Mouse (Mus musculus) forebrain, embryonic 14.5 days (tissue): ENCODE measurements at regions not wholly inside any gene's neighbourhood (a gene's known extent, or its start where the extent isn't known, plus 50 kb on each side); places are given as distances from the start of the nearest gene placed in this dataset.

Experiments
- ATAC-seq: fragments of 200-750 bp; cut with Nextera tagmentation; 2 replicates; pipeline ENCODE4 v1.8.0; 2017; ENCODE audit warnings: mild to moderate bottlenecking, moderate library complexity
- DNase-seq: peaks from one replicate; pipeline ENCODE4 v3.0.0-alpha.2; 2015; ENCODE audit warnings: low spot score
- H3K27ac ChIP-seq: fragments of 300-500 bp; sonication (generic); 2 replicates; pipeline ENCODE4 v1.5.1; 2014; ENCODE audit warnings: low read depth, mild to moderate bottlenecking, control low read depth, low read length, moderate library complexity
- H3K27me3 ChIP-seq: fragments of 300-500 bp; sonication (generic); replicated peaks from 2 replicates; pipeline ENCODE4 v1.6.1; 2014; ENCODE audit warnings: low read length, control low read depth, mixed read lengths; ENCODE audit not compliant: control insufficient read depth, insufficient read depth
- H3K36me3 ChIP-seq: fragments of 300-500 bp; sonication (generic); 2 replicates; pipeline ENCODE4 v1.6.1; 2014; ENCODE audit warnings: low read length, control low read depth; ENCODE audit not compliant: control insufficient read depth, insufficient read depth
- H3K4me1 ChIP-seq: fragments of 300-500 bp; sonication (generic); 2 replicates; pipeline ENCODE4 v1.6.1; 2014; ENCODE audit warnings: antibody characterized with exemption, low read length, control low read depth; ENCODE audit not compliant: control insufficient read depth, insufficient read depth
- H3K4me2 ChIP-seq: fragments of 300-500 bp; sonication (generic); 2 replicates; pipeline ENCODE4 v1.6.1; 2014; ENCODE audit warnings: mild to moderate bottlenecking, control low read depth, low read length
- H3K4me3 ChIP-seq: fragments of 300-500 bp; sonication (generic); 2 replicates; pipeline ENCODE4 v1.5.1; 2014; ENCODE audit warnings: low read depth, low read length, control low read depth
- H3K9ac ChIP-seq: fragments of 300-500 bp; sonication (generic); 2 replicates; pipeline ENCODE4 v1.6.1; 2014; ENCODE audit warnings: mild to moderate bottlenecking, low read length, control low read depth, moderate library complexity
- H3K9me3 ChIP-seq: fragments of 300-500 bp; sonication (generic); replicated peaks from 2 replicates; pipeline ENCODE4 v1.6.1; 2016; ENCODE audit warnings: low read length, control low read depth, mixed read lengths; ENCODE audit not compliant: control insufficient read depth
- WGBS: fragments of 180-500 bp; shearing (Covaris S2); extraction: QIAGEN DNeasy Blood & Tissue Kit; methylation state at CpG from one replicate; pipeline ENCODE4 v1.1.7; 2014; 5-methylcytosine and 5-hydroxymethylcytosine counted together

DNA sequence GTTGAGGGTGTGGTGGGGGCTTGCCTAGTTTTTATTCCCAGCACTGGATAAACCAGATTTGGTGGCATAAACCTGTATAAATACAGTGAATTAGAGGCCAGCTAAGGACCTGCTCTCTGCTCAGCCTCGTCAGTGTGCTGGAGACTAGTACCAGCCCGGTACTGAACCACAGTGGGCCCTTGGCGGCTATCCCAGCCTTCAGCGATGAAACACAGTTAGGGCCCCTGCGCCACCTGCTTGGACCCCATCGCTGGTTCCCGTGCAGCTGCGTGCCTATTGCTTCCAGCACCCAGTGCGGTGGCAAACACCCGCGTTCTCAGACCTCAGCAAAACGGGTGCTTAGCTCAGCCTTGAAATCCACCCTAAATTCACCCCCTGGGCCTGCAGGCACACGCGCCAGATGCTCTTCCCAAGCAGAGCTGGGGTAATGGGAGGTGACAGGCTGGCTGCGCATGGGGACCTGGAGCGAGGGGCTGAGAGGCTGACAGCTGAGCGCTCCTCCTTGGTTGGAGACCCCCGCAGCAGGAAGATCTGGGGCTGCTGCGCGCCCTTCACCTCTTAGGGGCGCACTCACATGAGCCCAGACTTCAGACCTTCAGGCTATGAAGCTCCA is 124.7 kb upstream of the Kit start:
- Histone ChIP-seq H3K27me3 (no peaks in the 10 kb centered on the region), H3K9me3 (no peaks in the 10 kb centered on the region), H3K4me1 (0 out of 2 replicates have a peak, but pooled peaks cover 2% of the 10 kb centered on the region), H3K9ac (peak overlapping the region; percentile 32; the same call in 1 of the 2 replicates), H3K4me3 (no peak overlapping the region), H3K4me2 (no peak overlapping the region), H3K27ac (no peak overlapping the region), H3K36me3 (no peaks in the 10 kb centered on the region)
- ATAC-seq (peak; percentile 44; the same call in 1 of the 2 replicates), DNase-seq (peak; percentile 31)
- WGBS = 53% methylated on average over 21 of the region's 21 CpGs

- 52% methylated on average over 9 of the region's 9 CpGs for WGBS
- no peak for ATAC-seq
- 0 out of 2 replicates have a peak, but pooled peaks cover 2% of the 10 kb centered on the region for H3K4me1 ChIP-seq
Measured at GRCm38 (mm10) chr5:75450564-75450963, 124.2 kb upstream of the Kit start.

GRCm38 (mm10) chr5:75451081-75451480 is 123.6 kb upstream of the Kit start:
- no peaks in the 10 kb centered on the region for H3K36me3 ChIP-seq
- H3K4me3 ChIP-seq = no peak overlapping the region
- no peaks in the 10 kb centered on the region for H3K27me3 ChIP-seq
- no peak for ATAC-seq
- 0 out of 2 replicates have a peak, but pooled peaks cover 2% of the 10 kb centered on the region for H3K4me1 ChIP-seq
- H3K9me3 ChIP-seq = no peaks in the 10 kb centered on the region
- H3K9ac ChIP-seq = no peak overlapping the region
- no peak for DNase-seq
- 70% methylated on average over 5 of the region's 5 CpGs for WGBS
- H3K27ac ChIP-seq = no peak overlapping the region
- H3K4me2 ChIP-seq = no peak overlapping the region

More at GRCm38 (mm10) chr5:75450564-75450963, 124.2 kb upstream of the Kit start:
- no peak for DNase-seq
- no peak overlapping the region for H3K4me3 ChIP-seq
- H3K9me3 ChIP-seq = no peaks in the 10 kb centered on the region
- H3K27me3 ChIP-seq = no peaks in the 10 kb centered on the region
- no peak overlapping the region for H3K4me2 ChIP-seq
- no peaks in the 10 kb centered on the region for H3K36me3 ChIP-seq
- no peak overlapping the region for H3K9ac ChIP-seq
- H3K27ac ChIP-seq = no peak overlapping the region

- Histone ChIP-seq H3K4me3 (no peak overlapping the region), H3K4me2 (no peak overlapping the region), H3K9ac (no peak overlapping the region), H3K4me1 (0 out of 2 replicates have a peak, but pooled peaks cover 2% of the 10 kb centered on the region), H3K27me3 (no peaks in the 10 kb centered on the region), H3K9me3 (no peaks in the 10 kb centered on the region), H3K36me3 (no peaks in the 10 kb centered on the region), H3K27ac (no peak overlapping the region)
- DNase-seq (peak; percentile 55), ATAC-seq (peak; percentile 67; the same call in 1 of the 2 replicates)
- 62% methylated on average over 8 of the region's 8 CpGs for WGBS
Measured at GRCm38 (mm10) chr5:75451693-75452092, 123.0 kb upstream of the Kit start.

GRCm38 (mm10) chr5:75453757-75454390 is 120.8 kb upstream of the Kit start:
- no peaks in the 10 kb centered on the region for H3K36me3 ChIP-seq
- no peak overlapping the region for H3K4me3 ChIP-seq
- H3K27ac ChIP-seq = no peak overlapping the region
- 0 out of 2 replicates have a peak, but pooled peaks cover 2% of the 10 kb centered on the region for H3K4me1 ChIP-seq
- ATAC-seq (no peak), DNase-seq (no peak)
- H3K27me3 ChIP-seq = no peaks in the 10 kb centered on the region
- H3K9me3 ChIP-seq = no peaks in the 10 kb centered on the region
- H3K4me2 ChIP-seq = no peak overlapping the region
- 78% methylated on average over 9 of the region's 9 CpGs for WGBS
- no peak overlapping the region for H3K9ac ChIP-seq

DNA sequence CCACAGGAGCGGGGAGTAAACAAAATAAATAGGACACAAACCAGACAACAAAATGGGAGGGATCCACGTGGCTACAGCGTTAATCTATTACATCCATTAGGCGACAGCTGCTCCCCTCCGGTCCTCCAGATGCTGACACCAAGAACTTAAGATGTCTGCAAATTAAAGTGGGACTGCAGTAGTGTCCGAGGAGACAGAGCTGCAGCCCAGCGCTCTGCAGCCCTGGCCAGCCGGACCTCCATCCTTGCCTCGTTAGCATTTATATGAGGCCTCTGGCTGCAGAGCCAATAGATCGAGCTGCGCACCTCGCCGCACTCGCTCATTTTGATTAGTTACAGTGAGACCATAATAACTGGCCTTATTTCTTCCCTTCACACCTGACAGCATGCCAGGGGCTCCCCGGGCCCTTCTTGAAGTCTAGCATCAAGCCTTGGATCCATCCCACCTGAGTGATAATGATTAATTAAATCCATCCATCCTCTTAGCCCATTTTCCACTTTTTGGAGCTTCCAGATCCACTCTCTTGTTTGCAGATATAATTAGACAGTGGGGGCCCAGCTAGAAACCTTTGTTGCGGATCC is 119.7 kb upstream of the Kit start:
- H3K27ac ChIP-seq = no peak overlapping the region
- 0 out of 2 replicates have a peak, but pooled peaks cover 2% of the 10 kb centered on the region for H3K4me1 ChIP-seq
- WGBS = 58% methylated on average over 16 of the region's 16 CpGs
- no peak overlapping the region for H3K4me2 ChIP-seq
- H3K9me3 ChIP-seq = no peaks in the 10 kb centered on the region
- no peaks in the 10 kb centered on the region for H3K36me3 ChIP-seq
- no peak overlapping the region for H3K9ac ChIP-seq
- H3K27me3 ChIP-seq = no peaks in the 10 kb centered on the region
- H3K4me3 ChIP-seq = no peak overlapping the region
- no peak for ATAC-seq
- no peak for DNase-seq

DNA sequence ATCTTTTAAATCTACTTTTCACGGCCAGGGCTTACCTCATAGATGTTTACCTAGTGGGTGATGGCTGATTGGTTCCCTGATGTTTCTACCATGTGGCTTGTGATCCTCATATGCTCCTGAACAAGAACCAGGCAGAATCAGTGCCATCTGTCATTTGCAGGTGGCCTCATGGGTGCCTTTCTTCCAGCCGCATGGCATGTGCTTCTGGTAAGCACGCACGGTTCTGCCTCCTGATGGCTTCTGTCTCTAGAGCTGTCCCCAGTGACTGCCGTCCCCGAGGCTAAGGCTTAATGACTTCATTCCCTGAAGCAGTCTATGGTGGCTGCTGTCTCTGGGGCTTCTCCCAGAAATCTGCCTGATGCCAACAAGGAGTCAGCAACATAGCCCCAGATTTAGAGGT is 117.3 kb upstream of the Kit start:
- no peak for DNase-seq
- Histone ChIP-seq H3K9me3 (no peaks in the 10 kb centered on the region), H3K9ac (no peak overlapping the region), H3K27ac (no peak overlapping the region), H3K4me3 (no peak overlapping the region), H3K27me3 (no peaks in the 10 kb centered on the region), H3K4me1 (0 out of 2 replicates have a peak, but pooled peaks cover 2% of the 10 kb centered on the region), H3K36me3 (no peaks in the 10 kb centered on the region), H3K4me2 (no peak overlapping the region)
- WGBS = 68% methylated on average over 6 of the region's 6 CpGs
- peak; percentile 57; the same call in 1 of the 2 replicates for ATAC-seq

- no peak overlapping the region for H3K4me2 ChIP-seq
- no peaks in the 10 kb centered on the region for H3K27me3 ChIP-seq
- no peak overlapping the region for H3K27ac ChIP-seq
- ATAC-seq = no peak
- H3K4me1 ChIP-seq = 0 out of 2 replicates have a peak, but pooled peaks cover 2% of the 10 kb centered on the region
- H3K9ac ChIP-seq = no peak overlapping the region
- no peaks in the 10 kb centered on the region for H3K9me3 ChIP-seq
- DNase-seq = no peak
- no peaks in the 10 kb centered on the region for H3K36me3 ChIP-seq
- no peak overlapping the region for H3K4me3 ChIP-seq
- 94% methylated on average over 7 of the region's 7 CpGs for WGBS
Measured at GRCm38 (mm10) chr5:75458317-75458716, 116.4 kb upstream of the Kit start.
